Mouse (Mus musculus) thymus, adult 2 months (tissue): ENCODE results near the gene Limk2. TPM values are rescaled to one million over a fixed set of nuclear protein-coding genes. Genes with fewer than 3 reads are reported as not detected.

ENCODE experiments used
- DNase-seq: peaks from one replicate; pipeline ENCODE4 v3.0.0; 2021
- H3K27ac ChIP-seq: fragments of 200-500 bp; 2 replicates; pipeline ENCODE4 v1.5.1; 2012; ENCODE audit warnings: low read length, control low read depth; ENCODE audit not compliant: control insufficient read depth, insufficient read depth
- H3K27me3 ChIP-seq: fragments of 200-500 bp; 2 replicates; pipeline ENCODE4 v1.6.1; 2012; ENCODE audit warnings: mild to moderate bottlenecking, low read length, moderate library complexity, mixed read lengths; ENCODE audit not compliant: control insufficient read depth, insufficient read depth
- H3K36me3 ChIP-seq: fragments of 200-500 bp; 2 replicates; pipeline ENCODE4 v1.6.1; 2012; ENCODE audit warnings: mild to moderate bottlenecking, low read length, moderate library complexity; ENCODE audit not compliant: control insufficient read depth, insufficient read depth
- H3K4me1 ChIP-seq: fragments of 200-500 bp; replicated peaks from 2 replicates; pipeline ENCODE4 v1.6.1; 2012; ENCODE audit warnings: low read length; ENCODE audit not compliant: control insufficient read depth, insufficient read depth
- H3K4me3 ChIP-seq: fragments of 200-500 bp; 2 replicates; pipeline ENCODE4 v1.5.1; 2012; ENCODE audit warnings: mild to moderate bottlenecking, low read length, control low read depth, moderate library complexity; ENCODE audit not compliant: control insufficient read depth, insufficient read depth
- CTCF ChIP-seq: fragments of 200-500 bp; IDR thresholded peaks from 2 replicates; pipeline ENCODE4 v1.5.1; 2012; ENCODE audit warnings: mild to moderate bottlenecking, control low read depth, low read length, moderate library complexity, borderline replicate concordance; ENCODE audit not compliant: control insufficient read depth, poor library complexity, insufficient read depth; ENCODE audit errors: extremely low read depth
- POLR2A ChIP-seq: fragments of 200-500 bp; IDR thresholded peaks from 2 replicates; pipeline ENCODE4 v1.6.1; 2012; ENCODE audit warnings: mild to moderate bottlenecking, low read length, control low read depth, moderate library complexity; ENCODE audit not compliant: control insufficient read depth, poor library complexity, insufficient read depth; ENCODE audit errors: extremely low read depth
- WGBS: fragments of 180-500 bp; shearing (Covaris S2); methylation state at CpG from one replicate; pipeline ENCODE4 v1.1.7; 2018; 5-methylcytosine and 5-hydroxymethylcytosine counted together
- polyA plus RNA-seq: library from polyadenylated mRNA; depleted of rRNA; stranded (reverse); fragments of >200 nt; gene quantifications from 2 replicates; pipeline ENCODE4 v1.2.3, GENCODE M21; 2012

Limk2 gene
- polyA plus RNA-seq, 1 experiment = 185 TPM

- no peaks in the 10 kb centered on the region for H3K36me3 ChIP-seq
- WGBS = 99% methylated on average over 6 of the region's 6 CpGs
- H3K27me3 ChIP-seq = no peaks in the 10 kb centered on the region
- no peak overlapping the region for H3K4me3 ChIP-seq
- H3K27ac ChIP-seq = no peak overlapping the region
- TF ChIP-seq CTCF (no peak), POLR2A (no peak)
- no peaks in the 10 kb centered on the region for H3K4me1 ChIP-seq
- DNase-seq = no peak
These were observed 23.1 kb upstream of the Limk2 start for GRCm38 (mm10) chr11:3431976-3432603.

GRCm38 (mm10) chr11:3431515-3431914, 22.5 kb upstream of the Limk2 start:
- no peaks in the 10 kb centered on the region for H3K27me3 ChIP-seq
- TF ChIP-seq CTCF = no peak
- no peak for TF ChIP-seq POLR2A
- 95% methylated on average over 3 of the region's 3 CpGs for WGBS
- H3K36me3 ChIP-seq = no peaks in the 10 kb centered on the region
- no peak overlapping the region for H3K4me3 ChIP-seq
- no peaks in the 10 kb centered on the region for H3K4me1 ChIP-seq
- no peak overlapping the region for H3K27ac ChIP-seq
- no peak for DNase-seq

- H3K27me3 ChIP-seq = no peaks in the 10 kb centered on the region
- H3K4me3 ChIP-seq = no peak overlapping the region
- DNase-seq = no peak
- no peak overlapping the region for H3K27ac ChIP-seq
- WGBS = 95% methylated on average over 7 of the region's 7 CpGs
- no peaks in the 10 kb centered on the region for H3K4me1 ChIP-seq
- no peaks in the 10 kb centered on the region for H3K36me3 ChIP-seq
- no peak for TF ChIP-seq CTCF
- no peak for TF ChIP-seq POLR2A
These were observed 19.6 kb upstream of the Limk2 start for GRCm38 (mm10) chr11:3428632-3429031.

GRCm38 (mm10) chr11:3427697-3428230, 18.8 kb upstream of the Limk2 start:
- no peak for TF ChIP-seq CTCF
- TF ChIP-seq POLR2A = no peak
- DNase-seq = no peak
- no peaks in the 10 kb centered on the region for H3K27me3 ChIP-seq
- no peaks in the 10 kb centered on the region for H3K4me1 ChIP-seq
- WGBS = 94% methylated on average over 3 of the region's 3 CpGs
- no peak overlapping the region for H3K4me3 ChIP-seq
- H3K27ac ChIP-seq = no peak overlapping the region
- no peaks in the 10 kb centered on the region for H3K36me3 ChIP-seq

- WGBS = 96% methylated on average over 4 of the region's 4 CpGs
These were observed 13.3 kb upstream of the Limk2 start for GRCm38 (mm10) chr11:3422242-3422641.

GRCm38 (mm10) chr11:3418741-3419140, 9.8 kb upstream of the Limk2 start:
- Histone ChIP-seq H3K27me3 (no peaks in the 10 kb centered on the region), H3K27ac (no peak overlapping the region), H3K4me1 (no peaks in the 10 kb centered on the region), H3K4me3 (no peak overlapping the region), H3K36me3 (peaks cover 26% of the 10 kb centered on the region)
- DNase-seq = no peak
- TF ChIP-seq POLR2A (no peak), CTCF (no peak)
- 92% methylated on average over 4 of the region's 4 CpGs for WGBS

More at GRCm38 (mm10) chr11:3422242-3422641, 13.3 kb upstream of the Limk2 start:
- Histone ChIP-seq H3K27me3 (no peaks in the 10 kb centered on the region), H3K27ac (no peak overlapping the region), H3K4me3 (no peak overlapping the region), H3K4me1 (no peaks in the 10 kb centered on the region), H3K36me3 (peaks cover 15% of the 10 kb centered on the region)
- DNase-seq = no peak
- TF ChIP-seq POLR2A (no peak), CTCF (no peak)
